Mouse (Mus musculus) granulocyte monocyte progenitor cell, adult 5-6 weeks (primary cell): ENCODE data around the gene Adss. TPM values are rescaled to one million over a fixed set of nuclear protein-coding genes. Genes with fewer than 3 reads are reported as not detected.

Experiments used
- ATAC-seq: replicated peaks from 2 replicates; pipeline ENCODE4 v1.8.0; 2016; ENCODE audit warnings: mild to moderate bottlenecking, moderate TSS enrichment, inconsistent platforms; ENCODE audit not compliant: poor library complexity, severe bottlenecking
- total RNA-seq, 2 experiments: library from RNA; stranded (forward) in 1 of 2; stranded (reverse) in 1 of 2; fragments of 200-712, 200-1000 nt in 1 of 2; fragments of >200 nt in 1 of 2; fragmentation: Nextera tagmentation in 1 of 2; gene quantifications; 2 replicates each; pipeline ENCODE4 v1.2.3; 2014 to 2017

Adss gene
- total RNA-seq, 2 experiments from 2014 or later = 117 to 214 TPM

- ATAC-seq = no peak
Observed at GRCm38 (mm10) chr1:177729043-177730024, 67.0 kb downstream of the Adss start, which contains the start of gene 1700016C15Rik. Gene 1700016C15Rik, plus strand, starts transcription at chr1:177729814.

- ATAC-seq = no peak
Observed at GRCm38 (mm10) chr1:177727883-177728525, 68.3 kb downstream of the Adss start.

GRCm38 (mm10) chr1:177726870-177727269 lies 69.4 kb downstream of the Adss start:
- peak; percentile 50 for ATAC-seq

- ATAC-seq = no peak
Observed at GRCm38 (mm10) chr1:177723786-177724185, 72.5 kb downstream of the Adss start.

- ATAC-seq = no peak
Observed at GRCm38 (mm10) chr1:177719029-177719427, 77.3 kb downstream of the Adss start.

- no peak for ATAC-seq
Observed at GRCm38 (mm10) chr1:177718340-177719028, 77.8 kb downstream of the Adss start.

- peak; percentile 17 for ATAC-seq
Observed at GRCm38 (mm10) chr1:177717057-177717835, 79.1 kb downstream of the Adss start.

- ATAC-seq = no peak
Observed at GRCm38 (mm10) chr1:177716448-177716847, 79.9 kb downstream of the Adss start.

- no peak for ATAC-seq
Observed at GRCm38 (mm10) chr1:177714397-177715012, 81.8 kb downstream of the Adss start.

- peak; percentile 58 for ATAC-seq
Observed at GRCm38 (mm10) chr1:177713635-177714396, 82.5 kb downstream of the Adss start.

Other genes with a start within 250 kb of the Adss start
- gene 1700016C15Rik, start 66.7 kb downstream of the Adss start, total RNA-seq (2014; fragmentation: Nextera tagmentation) = not detected in 2 replicates
- not detected in 2 replicates for gene 1700016C15Rik, start 66.7 kb downstream of the Adss start, total RNA-seq (2017)
- gene Catspere2, start 186.9 kb upstream of the Adss start, total RNA-seq (2014; fragmentation: Nextera tagmentation) = not detected in 2 replicates
- not detected in 2 replicates for gene Catspere2, start 186.9 kb upstream of the Adss start, total RNA-seq (2017)